Mouse (Mus musculus): ENCODE results near the gene Osbpl8. TPM values are rescaled to one million over a fixed set of nuclear protein-coding genes. Genes with fewer than 3 reads are reported as not detected.

The Osbpl8 gene
- polyA plus RNA-seq, 1 experiment from 2014 or later = 15.2 TPM

DNA sequence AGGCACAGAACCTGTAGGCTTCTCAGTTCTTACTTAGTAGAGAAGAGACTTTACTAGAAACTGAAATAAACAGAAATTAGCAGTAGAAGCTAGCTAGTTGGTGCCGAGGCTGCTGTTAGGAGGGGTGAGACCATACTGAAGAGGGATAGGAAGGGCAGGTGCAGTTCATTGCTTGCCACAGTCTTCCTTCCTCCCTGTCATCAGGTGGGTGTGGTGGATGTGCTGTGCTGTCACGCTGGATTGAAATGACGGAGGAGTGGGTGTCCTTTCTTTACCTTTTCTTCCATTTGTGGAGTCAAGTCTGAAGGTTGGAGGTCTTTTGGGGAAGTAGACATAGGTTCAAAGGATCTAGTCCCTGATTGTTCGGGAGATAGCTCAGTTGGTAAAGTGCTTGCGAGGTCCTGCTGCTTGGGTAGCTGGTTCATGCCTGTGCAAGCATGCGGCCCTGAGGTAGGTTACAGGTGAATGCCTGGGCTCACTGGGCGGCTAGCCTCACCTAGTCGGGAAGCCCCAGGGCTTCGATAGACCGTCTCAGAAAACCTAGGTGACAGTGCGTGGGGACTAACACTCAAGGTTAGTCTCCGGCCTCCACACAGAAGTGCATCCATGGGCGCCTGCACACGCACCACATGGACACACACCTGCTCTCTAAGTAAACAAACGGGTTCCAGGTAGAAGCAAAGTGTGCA, 6.8 kb downstream of the Osbpl8 start:
- no peak for ATAC-seq
- 95% methylated on average over 15 of the region's 15 CpGs for WGBS

GRCm38 (mm10) chr10:111173589-111174247, 9.2 kb downstream of the Osbpl8 start:
- Histone ChIP-seq H3K4me1 (ENCODE audit: control insufficient read depth, insufficient read depth, low read length) (no peaks in the 10 kb centered on the region), H3K9ac (ENCODE audit: low read depth, low read length) (no peak overlapping the region), H3K4me3 (ENCODE audit: low read depth, low read length) (no peak overlapping the region), H3K27me3 (ENCODE audit: control insufficient read depth, insufficient read depth, low read depth, low read length) (no peaks in the 10 kb centered on the region), H3K36me3 (ENCODE audit: control insufficient read depth, insufficient read depth, low read length) (no peaks in the 10 kb centered on the region), H3K9me3 (replicated peaks; ENCODE audit: control insufficient read depth, low read length, poor library complexity, severe bottlenecking) (no peaks in the 10 kb centered on the region), H3K27ac (ENCODE audit: low read length) (no peak overlapping the region), H3K4me2 (ENCODE audit: low read length) (no peak overlapping the region)
- no peak for ATAC-seq
- 86% methylated on average over 7 of the region's 7 CpGs for WGBS

More for the DNA sequence above, 6.8 kb downstream of the Osbpl8 start:
- no peak overlapping the region for H3K4me3 ChIP-seq (ENCODE audit: low read depth, low read length)
- H3K27ac ChIP-seq (ENCODE audit: low read length) = no peak overlapping the region
- peaks cover 4% of the 10 kb centered on the region; the same call in 1 of the 2 replicates for H3K4me1 ChIP-seq (ENCODE audit: control insufficient read depth, insufficient read depth, low read length)
- no peak overlapping the region for H3K9ac ChIP-seq (ENCODE audit: low read depth, low read length)
- H3K36me3 ChIP-seq (ENCODE audit: control insufficient read depth, insufficient read depth, low read length) = no peaks in the 10 kb centered on the region
- H3K4me2 ChIP-seq (ENCODE audit: low read length) = no peak overlapping the region
- no peaks in the 10 kb centered on the region for H3K9me3 ChIP-seq (replicated peaks; ENCODE audit: control insufficient read depth, low read length, poor library complexity, severe bottlenecking)
- H3K27me3 ChIP-seq (ENCODE audit: control insufficient read depth, insufficient read depth, low read depth, low read length) = no peaks in the 10 kb centered on the region

- Histone ChIP-seq H3K4me2 (ENCODE audit: low read length) (no peak overlapping the region), H3K9ac (ENCODE audit: low read depth, low read length) (no peak overlapping the region), H3K4me3 (ENCODE audit: low read depth, low read length) (no peak overlapping the region), H3K27ac (ENCODE audit: low read length) (no peak overlapping the region), H3K9me3 (replicated peaks; ENCODE audit: control insufficient read depth, low read length, poor library complexity, severe bottlenecking) (no peaks in the 10 kb centered on the region), H3K36me3 (ENCODE audit: control insufficient read depth, insufficient read depth, low read length) (no peaks in the 10 kb centered on the region), H3K4me1 (ENCODE audit: control insufficient read depth, insufficient read depth, low read length) (no peaks in the 10 kb centered on the region), H3K27me3 (ENCODE audit: control insufficient read depth, insufficient read depth, low read depth, low read length) (no peaks in the 10 kb centered on the region)
- ATAC-seq = no peak
- WGBS = 76% methylated on average over 8 of the region's 8 CpGs
These were observed 12.8 kb downstream of the Osbpl8 start for GRCm38 (mm10) chr10:111177336-111177735.

GRCm38 (mm10) chr10:111178024-111178423, 13.5 kb downstream of the Osbpl8 start:
- no peaks in the 10 kb centered on the region for H3K9me3 ChIP-seq (replicated peaks; ENCODE audit: control insufficient read depth, low read length, poor library complexity, severe bottlenecking)
- no peak overlapping the region for H3K27ac ChIP-seq (ENCODE audit: low read length)
- no peak overlapping the region for H3K9ac ChIP-seq (ENCODE audit: low read depth, low read length)
- 95% methylated on average over 7 of the region's 7 CpGs for WGBS
- H3K27me3 ChIP-seq (ENCODE audit: control insufficient read depth, insufficient read depth, low read depth, low read length) = no peaks in the 10 kb centered on the region
- ATAC-seq = no peak
- no peaks in the 10 kb centered on the region for H3K4me1 ChIP-seq (ENCODE audit: control insufficient read depth, insufficient read depth, low read length)
- no peak overlapping the region for H3K4me2 ChIP-seq (ENCODE audit: low read length)
- no peak overlapping the region for H3K4me3 ChIP-seq (ENCODE audit: low read depth, low read length)
- no peaks in the 10 kb centered on the region for H3K36me3 ChIP-seq (ENCODE audit: control insufficient read depth, insufficient read depth, low read length)

- no peak overlapping the region for H3K27ac ChIP-seq (ENCODE audit: low read length)
- H3K4me3 ChIP-seq (ENCODE audit: low read depth, low read length) = no peak overlapping the region
- H3K9me3 ChIP-seq (replicated peaks; ENCODE audit: control insufficient read depth, low read length, poor library complexity, severe bottlenecking) = no peaks in the 10 kb centered on the region
- H3K27me3 ChIP-seq (ENCODE audit: control insufficient read depth, insufficient read depth, low read depth, low read length) = no peaks in the 10 kb centered on the region
- H3K36me3 ChIP-seq (ENCODE audit: control insufficient read depth, insufficient read depth, low read length) = no peaks in the 10 kb centered on the region
- peaks cover 4% of the 10 kb centered on the region; the same call in 1 of the 2 replicates for H3K4me1 ChIP-seq (ENCODE audit: control insufficient read depth, insufficient read depth, low read length)
- no peak overlapping the region for H3K9ac ChIP-seq (ENCODE audit: low read depth, low read length)
- no peak overlapping the region for H3K4me2 ChIP-seq (ENCODE audit: low read length)
- 0 out of 2 replicates have a peak, but pooled peaks have one; percentile 31 for ATAC-seq
- WGBS = 20% methylated on average over 3 of the region's 3 CpGs
These were observed 16.1 kb downstream of the Osbpl8 start for GRCm38 (mm10) chr10:111180633-111181032.

GRCm38 (mm10) chr10:111183634-111184270, 19.2 kb downstream of the Osbpl8 start:
- no peak for ATAC-seq
- 78% methylated on average over 7 of the region's 7 CpGs for WGBS
- H3K27ac ChIP-seq (ENCODE audit: low read length) = no peak overlapping the region

DNA sequence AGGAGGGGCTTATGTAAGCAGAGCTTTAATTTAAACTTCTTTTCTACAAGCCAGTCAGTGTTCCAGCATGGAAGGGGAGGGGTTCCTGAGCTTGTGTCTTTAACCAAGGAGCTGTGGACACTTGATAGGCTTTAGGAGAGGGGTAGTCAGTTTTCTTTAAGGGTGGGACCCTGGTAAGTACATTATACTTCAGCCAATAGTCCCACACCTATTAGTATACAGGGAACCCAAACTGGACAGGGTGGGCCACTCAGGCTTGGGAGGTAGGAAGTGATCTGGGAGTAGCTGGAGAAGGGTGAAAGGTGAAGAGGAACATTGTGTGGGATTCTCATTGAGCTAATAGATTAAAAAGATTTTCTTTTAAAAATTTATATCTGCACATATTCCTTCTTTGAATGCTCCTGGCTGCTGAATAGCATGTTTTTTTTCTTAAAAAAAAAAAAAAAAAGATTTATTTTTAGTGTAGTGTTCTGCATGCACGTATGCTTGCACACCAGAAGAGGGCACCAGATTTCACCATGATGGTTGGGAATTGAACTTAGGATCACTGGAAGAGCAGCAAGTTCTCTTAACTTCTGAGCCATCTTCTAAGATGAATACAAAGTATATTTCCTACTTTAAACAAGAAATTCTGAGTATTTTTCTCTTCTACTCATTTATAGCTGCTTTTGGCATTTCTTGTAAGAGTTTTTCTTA, 21.2 kb downstream of the Osbpl8 start:
- Histone ChIP-seq H3K27me3 (ENCODE audit: control insufficient read depth, insufficient read depth, low read depth, low read length) (no peaks in the 10 kb centered on the region), H3K4me2 (ENCODE audit: low read length) (no peak overlapping the region), H3K4me1 (ENCODE audit: control insufficient read depth, insufficient read depth, low read length) (peaks cover 17% of the 10 kb centered on the region), H3K9ac (ENCODE audit: low read depth, low read length) (no peak overlapping the region), H3K27ac (ENCODE audit: low read length) (no peak overlapping the region), H3K9me3 (replicated peaks; ENCODE audit: control insufficient read depth, low read length, poor library complexity, severe bottlenecking) (no peaks in the 10 kb centered on the region), H3K4me3 (ENCODE audit: low read depth, low read length) (no peak overlapping the region), H3K36me3 (ENCODE audit: control insufficient read depth, insufficient read depth, low read length) (no peaks in the 10 kb centered on the region)
- WGBS = 93% methylated on average over 1 of the region's 1 CpGs
- ATAC-seq = no peak

More at GRCm38 (mm10) chr10:111183634-111184270, 19.2 kb downstream of the Osbpl8 start:
- Histone ChIP-seq H3K36me3 (ENCODE audit: control insufficient read depth, insufficient read depth, low read length) (no peaks in the 10 kb centered on the region), H3K9me3 (replicated peaks; ENCODE audit: control insufficient read depth, low read length, poor library complexity, severe bottlenecking) (no peaks in the 10 kb centered on the region), H3K4me2 (ENCODE audit: low read length) (no peak overlapping the region), H3K27me3 (ENCODE audit: control insufficient read depth, insufficient read depth, low read depth, low read length) (no peaks in the 10 kb centered on the region), H3K9ac (ENCODE audit: low read depth, low read length) (no peak overlapping the region), H3K4me1 (ENCODE audit: control insufficient read depth, insufficient read depth, low read length) (peaks cover 7% of the 10 kb centered on the region), H3K4me3 (ENCODE audit: low read depth, low read length) (no peak overlapping the region)

DNA sequence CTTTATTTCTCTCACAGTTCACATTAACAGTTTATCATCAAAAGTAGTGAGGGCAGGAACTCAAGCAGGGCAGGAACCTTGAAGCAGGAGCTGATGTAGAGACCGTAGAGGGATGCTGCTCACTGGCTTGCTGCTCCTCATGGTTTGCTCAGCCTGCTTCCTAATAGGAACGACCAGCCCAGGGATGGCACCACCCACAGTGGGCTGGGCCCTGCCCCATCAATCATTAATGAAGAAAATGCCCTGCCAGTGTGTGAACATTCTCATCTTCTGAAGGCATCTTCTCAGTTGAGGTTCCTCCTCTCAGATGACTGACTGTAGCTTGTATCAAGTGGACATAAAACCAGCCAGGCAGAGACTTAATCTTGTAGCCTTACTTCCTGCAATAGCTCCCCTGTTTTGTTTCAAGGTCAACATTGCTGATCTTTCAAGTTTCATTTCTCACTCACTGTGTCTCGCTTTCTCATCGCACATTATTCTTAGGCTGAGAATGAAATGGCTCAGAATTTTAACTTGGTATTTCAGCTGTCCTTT, 24.5 kb downstream of the Osbpl8 start:
- H3K27me3 ChIP-seq (ENCODE audit: control insufficient read depth, insufficient read depth, low read depth, low read length) = no peaks in the 10 kb centered on the region
- no peaks in the 10 kb centered on the region for H3K36me3 ChIP-seq (ENCODE audit: control insufficient read depth, insufficient read depth, low read length)
- ATAC-seq = no peak
- no peak overlapping the region for H3K27ac ChIP-seq (ENCODE audit: low read length)
- H3K4me1 ChIP-seq (ENCODE audit: control insufficient read depth, insufficient read depth, low read length) = peaks cover 14% of the 10 kb centered on the region
- 76% methylated on average over 4 of the region's 4 CpGs for WGBS
- H3K9ac ChIP-seq (ENCODE audit: low read depth, low read length) = no peak overlapping the region
- no peak overlapping the region for H3K4me2 ChIP-seq (ENCODE audit: low read length)
- H3K4me3 ChIP-seq (ENCODE audit: low read depth, low read length) = no peak overlapping the region
- no peaks in the 10 kb centered on the region for H3K9me3 ChIP-seq (replicated peaks; ENCODE audit: control insufficient read depth, low read length, poor library complexity, severe bottlenecking)

Measured in midbrain, embryonic 16.5 days (tissue).